Mouse (Mus musculus) small intestine, adult 2 months (tissue): Measurements from ENCODE around the gene Phf12.

Experiments used
- CTCF ChIP-seq: fragments of 200-500 bp; IDR thresholded peaks from 2 replicates; pipeline ENCODE4 v1.5.1; 2012; ENCODE audit warnings: low read depth, mild to moderate bottlenecking, control low read depth, inconsistent platforms, low read length, moderate library complexity, mixed read lengths; ENCODE audit not compliant: insufficient replicate concordance, insufficient read length; ENCODE audit errors: extremely low read depth
- POLR2A ChIP-seq: fragments of 200-500 bp; IDR thresholded peaks from 2 replicates; pipeline ENCODE4 v1.6.1; 2012; ENCODE audit warnings: low read depth, mild to moderate bottlenecking, control low read depth, inconsistent platforms, low read length, moderate library complexity

- TF ChIP-seq POLR2A: no peak
- TF ChIP-seq CTCF: no peak
Observed at GRCm38 (mm10) chr11:77958268-77958667, 24.3 kb upstream of the Phf12 start.
